Mouse (Mus musculus) adrenal gland, adult (tissue): ENCODE results near the gene Gm49337.
"Not testable (repeated sequence)": the region's sequence is repeated elsewhere in the genome, so short reads cannot be mapped to it uniquely, and the experiment has no call there.

Source experiments
- DNase-seq, 2 experiments: peaks; one replicate each; pipeline ENCODE4 v3.0.0; 2022 to 2023; ENCODE audit warnings: low spot score in 1 of 2; ENCODE audit not compliant: inconsistent age in 2 of 2

The Gm49337 gene

GRCm38 (mm10) chr4:116204422-116204821, 31.2 kb downstream of the Gm49337 start:
- DNase-seq, result no peak

GRCm38 (mm10) chr4:116206531-116206930, 33.3 kb downstream of the Gm49337 start:
- no peak for DNase-seq

GRCm38 (mm10) chr4:116208891-116209290, 35.7 kb downstream of the Gm49337 start:
- DNase-seq, result no peak

DNA sequence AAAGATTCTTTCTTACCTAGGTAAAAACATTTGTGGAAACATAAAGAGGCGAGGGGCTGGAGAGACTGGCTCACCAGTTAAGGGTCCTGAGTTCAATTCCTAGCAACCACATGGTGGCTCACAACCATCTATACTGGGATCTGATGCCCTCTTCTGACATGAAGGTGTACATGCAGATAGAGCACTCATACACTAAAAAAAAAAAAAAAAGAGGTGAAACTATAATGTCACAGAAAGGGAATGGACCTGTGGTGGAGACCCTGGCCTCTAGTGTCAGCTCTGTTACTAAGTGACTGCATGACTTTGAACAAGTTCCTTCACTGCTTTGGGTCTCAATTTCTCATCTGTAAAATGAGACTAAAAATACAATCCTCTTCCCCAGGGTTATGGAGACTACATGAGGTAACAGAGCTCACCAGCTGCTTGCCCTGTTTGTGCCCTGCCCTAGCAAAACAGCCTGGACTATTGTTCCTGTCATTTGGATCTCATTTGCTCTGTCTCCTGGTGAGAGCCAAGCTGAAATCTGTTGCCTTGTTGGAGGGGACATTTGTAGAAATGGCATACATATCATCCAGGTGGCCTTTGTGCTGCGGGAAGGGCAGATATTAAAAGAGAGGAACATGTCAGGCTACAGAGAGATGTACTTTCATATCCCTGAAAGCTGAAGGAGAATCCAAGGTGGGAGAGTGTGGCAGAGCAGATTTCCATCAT, 42.9 kb downstream of the Gm49337 start:
- no peak for DNase-seq

GRCm38 (mm10) chr4:116217046-116217445, 43.9 kb downstream of the Gm49337 start:
- peak; percentile 61 to 82 for DNase-seq

GRCm38 (mm10) chr4:116217661-116218060, 44.5 kb downstream of the Gm49337 start:
- DNase-seq, result not testable (repeated sequence)

DNA sequence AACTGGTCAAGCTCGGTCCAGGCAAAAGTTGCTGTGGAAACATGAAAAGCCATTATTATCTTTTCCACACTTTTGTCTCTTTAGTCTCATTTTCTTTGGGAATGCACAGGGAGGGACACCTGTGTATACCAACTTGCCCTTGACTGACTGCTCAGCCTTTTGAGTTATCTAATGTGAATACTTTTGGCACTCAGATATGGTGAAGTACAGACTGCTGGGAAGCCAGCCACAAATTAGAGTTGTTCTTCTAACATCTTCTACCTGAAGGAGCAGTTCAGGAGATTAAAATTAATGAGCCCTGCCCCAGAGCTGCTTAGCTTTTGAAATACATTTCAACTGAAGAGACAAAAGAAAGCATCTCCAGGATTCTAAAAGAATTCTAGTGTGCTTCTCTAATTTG, 45.9 kb downstream of the Gm49337 start:
- peak in 1 of 2 experiments; percentile 31 for DNase-seq

DNA sequence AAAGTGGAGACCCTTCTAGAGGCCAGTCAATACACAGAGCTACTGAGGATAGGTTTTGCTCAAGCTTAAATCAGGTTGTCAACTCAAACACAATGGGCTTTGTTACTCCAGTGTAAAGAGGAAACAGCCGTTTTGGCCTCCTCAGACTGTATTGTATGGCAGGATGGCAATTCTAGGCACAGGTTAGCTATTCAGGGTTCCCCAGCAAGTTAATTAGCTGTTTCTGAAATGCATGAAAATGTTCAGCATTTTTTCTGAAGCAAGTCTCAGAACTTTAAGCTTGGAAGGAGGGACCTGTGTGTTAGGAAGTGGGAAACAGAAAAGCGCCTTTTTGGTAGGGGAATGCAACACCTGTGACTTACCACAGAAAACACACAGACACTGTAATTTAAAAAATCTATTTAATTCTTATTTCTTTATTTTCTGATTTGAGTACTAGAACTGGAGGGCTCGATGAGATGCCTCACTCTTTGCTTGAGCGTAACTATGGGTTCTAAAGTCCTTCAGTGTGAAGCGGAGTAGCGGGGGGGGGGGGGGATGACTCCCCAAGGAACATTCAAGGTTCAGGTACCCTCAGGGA, 47.0 kb downstream of the Gm49337 start:
- peak in 1 of 2 experiments; percentile 59 for DNase-seq

- DNase-seq, result no peak
Observed at GRCm38 (mm10) chr4:116220780-116221139, 47.6 kb downstream of the Gm49337 start.

GRCm38 (mm10) chr4:116221140-116221851, 48.1 kb downstream of the Gm49337 start, which contains the start of gene Pik3r3:
Pik3r3 (plus strand) TSS chr4:116221618.
- peak; percentile 99 for DNase-seq

DNA sequence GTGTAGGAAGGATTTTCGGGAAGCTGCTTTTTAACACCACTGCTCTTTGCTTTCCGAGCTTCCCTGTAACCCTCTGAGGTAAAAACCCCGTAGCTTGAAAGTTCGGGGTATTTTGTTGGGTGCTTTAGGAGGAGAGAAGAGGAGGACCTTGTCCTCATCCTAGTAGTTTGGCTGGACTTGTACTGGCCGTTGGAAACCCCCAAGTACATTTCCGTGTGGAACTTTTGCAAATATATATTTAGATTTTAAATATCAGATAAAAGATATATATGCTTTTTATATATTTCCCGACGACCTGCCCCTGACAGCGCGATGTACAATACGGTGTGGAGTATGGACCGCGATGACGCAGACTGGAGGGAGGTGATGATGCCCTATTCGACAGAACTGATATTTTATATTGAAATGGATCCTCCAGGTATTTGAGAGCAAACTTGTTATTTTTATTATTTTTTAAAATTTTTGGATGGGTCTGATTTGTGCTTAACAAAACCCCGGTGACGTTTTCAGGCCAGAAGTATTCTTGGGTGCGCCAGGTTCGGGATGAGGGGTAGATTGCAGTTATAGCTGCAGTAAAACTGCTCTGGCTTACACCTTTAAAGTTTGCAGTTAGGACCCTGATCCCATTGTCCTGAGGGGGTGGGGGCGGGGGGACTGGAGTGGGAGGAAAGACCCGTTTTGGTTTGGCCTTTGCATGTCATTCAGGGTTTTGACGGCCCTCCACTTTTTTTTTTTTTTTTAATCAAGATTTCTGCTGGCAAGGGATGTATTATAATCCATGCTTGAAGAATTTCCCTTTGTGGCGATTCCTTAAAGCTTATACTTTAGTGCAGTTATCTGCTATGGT, 49.0 kb downstream of the Gm49337 start:
- DNase-seq, result peak; percentile 34 to 52

- no peak for DNase-seq
Observed at GRCm38 (mm10) chr4:116222843-116223119, 49.6 kb downstream of the Gm49337 start.

GRCm38 (mm10) chr4:116243377-116243776, 70.2 kb downstream of the Gm49337 start:
- DNase-seq, result no peak

DNA sequence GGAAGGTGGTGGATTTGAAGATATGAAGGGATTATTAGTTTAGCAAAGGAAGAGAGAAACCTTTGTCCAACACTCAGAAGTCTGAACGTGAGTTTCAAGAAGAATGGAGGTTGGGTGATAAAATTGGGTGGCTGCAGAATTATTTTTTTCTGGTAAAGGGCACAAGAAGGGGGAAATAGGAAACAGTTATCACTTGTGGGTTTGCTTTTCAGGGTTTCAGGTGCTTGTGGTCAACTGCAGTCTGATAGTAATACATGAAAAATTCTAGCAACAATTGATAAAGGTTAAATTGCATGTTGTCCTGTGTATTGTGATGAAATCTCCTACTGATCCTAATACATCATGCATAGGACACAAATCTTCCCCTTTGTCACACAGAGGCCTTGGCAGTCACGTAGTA, 71.1 kb downstream of the Gm49337 start:
- DNase-seq, result no peak

- peak; percentile 45 to 74 for DNase-seq
Observed at GRCm38 (mm10) chr4:116245926-116246325, 72.7 kb downstream of the Gm49337 start.

DNA sequence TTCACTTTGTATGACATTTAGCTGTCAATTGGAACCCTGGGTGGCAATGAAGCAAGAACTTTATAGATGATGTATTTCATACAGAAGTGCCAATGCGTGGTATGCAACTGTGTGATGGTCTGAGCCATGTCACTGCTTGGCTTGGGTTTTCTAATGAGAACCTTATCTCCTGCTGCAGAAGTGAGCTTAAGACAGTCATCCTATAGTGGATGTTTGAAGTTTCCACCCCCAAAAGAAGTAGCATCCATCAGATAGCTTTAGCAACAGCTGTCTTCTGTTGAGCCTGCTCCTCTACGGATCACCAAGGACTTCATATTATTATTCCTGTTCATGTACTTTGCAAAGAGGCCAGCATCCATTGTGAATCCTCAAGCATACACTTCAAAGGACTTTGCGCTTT, 76.8 kb downstream of the Gm49337 start:
- DNase-seq, result no peak

DNA sequence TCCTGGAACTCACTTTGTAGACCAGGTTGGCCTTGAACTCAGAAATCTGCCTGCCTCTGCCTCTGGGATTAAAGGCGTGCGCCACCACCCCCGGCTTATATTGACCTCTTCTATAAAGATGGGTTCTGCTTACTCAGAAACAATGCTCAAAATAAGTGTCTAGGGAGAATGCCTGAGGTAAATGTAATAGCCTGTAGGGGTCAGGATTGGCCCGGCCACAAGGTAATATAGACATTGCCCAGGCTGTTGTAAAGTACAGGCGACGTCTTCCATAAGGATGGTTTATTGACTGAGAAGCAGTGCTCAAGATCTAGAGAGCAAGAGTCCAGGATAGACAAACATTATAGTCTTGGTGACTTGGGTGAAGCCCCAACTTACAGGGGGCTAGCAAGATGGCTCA, 95.0 kb downstream of the Gm49337 start:
- DNase-seq, result no peak

DNA sequence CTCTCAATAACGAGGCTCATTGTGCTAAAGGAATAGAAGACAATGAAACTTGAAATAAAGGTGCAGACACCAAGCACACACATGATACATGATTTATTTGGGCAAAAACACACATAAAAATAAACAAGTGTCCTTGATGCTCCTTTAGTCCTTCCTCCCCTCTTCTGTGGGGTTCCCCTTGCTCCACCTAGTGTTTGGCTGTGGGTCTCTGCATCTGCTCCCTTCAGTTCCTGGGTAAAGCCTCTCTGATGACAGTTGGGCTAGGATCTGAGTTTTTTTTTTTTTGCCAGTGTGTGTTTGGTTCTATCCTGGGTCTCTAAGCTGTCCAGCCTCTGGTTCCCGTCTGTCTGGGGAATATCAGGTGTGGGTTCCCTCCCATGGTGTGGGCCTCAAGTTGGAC, 109.0 kb downstream of the Gm49337 start:
- peak in 1 of 2 experiments; percentile 59 for DNase-seq

GRCm38 (mm10) chr4:116291561-116291960, 118.4 kb downstream of the Gm49337 start:
- no peak for DNase-seq

- no peak for DNase-seq
Observed at GRCm38 (mm10) chr4:116293296-116293695, 120.1 kb downstream of the Gm49337 start.

DNA sequence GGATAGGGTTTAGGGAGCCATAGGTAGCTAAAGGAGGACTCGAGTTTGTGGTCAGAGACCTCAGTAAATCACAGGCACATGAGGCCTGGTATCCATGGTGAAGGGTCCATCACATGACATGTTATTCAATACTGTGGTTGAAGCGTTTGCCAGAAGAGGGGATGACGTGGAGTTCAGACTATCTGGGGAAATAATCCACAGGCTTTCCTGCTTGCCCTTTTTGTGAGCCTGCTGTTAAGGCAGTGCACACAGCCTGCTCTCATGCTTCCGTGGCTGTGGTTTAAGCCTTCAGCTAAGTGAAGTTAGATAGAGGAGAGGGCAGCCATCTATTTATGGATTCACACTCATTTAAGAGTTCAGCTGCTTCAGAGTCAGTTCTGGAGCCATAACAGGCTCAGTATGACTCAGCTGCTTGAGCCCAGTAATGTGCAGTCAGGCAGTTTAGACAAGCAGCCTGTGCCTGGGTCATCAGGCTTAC, 127.7 kb downstream of the Gm49337 start:
- DNase-seq, result peak; percentile 46 to 65
